Mouse (Mus musculus): ENCODE results near the gene Atg101. TPM values are rescaled to one million over a fixed set of nuclear protein-coding genes. Genes with fewer than 3 reads are reported as not detected.

The Atg101 gene
- total RNA-seq, 4 experiments from 2014 or later: 28.6 to 35.4 (median 31.8) TPM

DNA sequence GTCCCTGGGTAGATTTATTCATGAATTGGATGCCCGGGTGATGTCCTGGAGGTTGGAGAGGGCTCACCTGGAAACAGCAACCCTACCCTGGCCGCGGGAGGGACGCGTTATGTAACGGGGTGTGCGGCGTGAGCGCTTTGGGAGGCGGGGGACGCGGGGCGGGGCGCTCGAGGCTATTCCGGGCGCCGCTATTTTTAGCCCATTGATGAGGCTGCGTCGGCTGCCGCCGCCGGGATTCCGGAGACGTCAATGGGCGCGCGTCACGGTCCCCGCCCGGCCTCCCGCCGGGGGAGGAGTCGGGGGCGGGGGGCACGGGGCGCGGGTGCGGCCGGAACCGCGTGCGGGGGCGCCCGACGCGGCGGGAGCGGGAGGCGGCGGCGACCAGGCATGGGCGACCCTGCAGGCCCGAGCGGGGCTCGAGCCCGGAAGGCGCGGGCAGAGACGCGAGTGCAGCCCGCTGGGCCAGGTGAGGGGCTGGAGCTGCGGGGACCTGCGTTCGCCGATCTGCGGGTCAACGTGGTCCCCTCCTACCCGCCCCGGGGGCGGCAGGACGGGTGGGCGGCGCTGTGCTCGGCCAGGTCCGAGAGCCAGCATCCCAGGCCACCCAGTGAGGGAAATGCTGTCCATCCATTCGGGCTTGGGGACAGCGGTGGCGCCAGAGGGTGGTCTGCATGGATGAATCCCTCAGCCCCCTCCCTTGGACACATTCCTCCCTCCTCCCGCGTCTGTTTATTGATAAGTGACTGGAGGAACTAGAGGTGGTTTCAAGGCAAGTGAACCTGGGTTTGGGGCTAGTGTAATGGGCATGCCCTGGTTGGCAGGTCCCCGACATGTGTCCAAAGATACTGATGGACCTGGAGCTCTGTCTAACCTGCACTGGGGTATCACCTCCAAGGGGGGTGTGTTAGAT lies 29.9 kb upstream of the Atg101 start, which contains the start of gene Nr4a1:
Nr4a1 (plus strand) TSS at position 384 of the 910 bp plus-strand sequence.
- DNase-seq (ENCODE audit: low spot score in 2 of 2): peak; percentile 85 to 89

DNA sequence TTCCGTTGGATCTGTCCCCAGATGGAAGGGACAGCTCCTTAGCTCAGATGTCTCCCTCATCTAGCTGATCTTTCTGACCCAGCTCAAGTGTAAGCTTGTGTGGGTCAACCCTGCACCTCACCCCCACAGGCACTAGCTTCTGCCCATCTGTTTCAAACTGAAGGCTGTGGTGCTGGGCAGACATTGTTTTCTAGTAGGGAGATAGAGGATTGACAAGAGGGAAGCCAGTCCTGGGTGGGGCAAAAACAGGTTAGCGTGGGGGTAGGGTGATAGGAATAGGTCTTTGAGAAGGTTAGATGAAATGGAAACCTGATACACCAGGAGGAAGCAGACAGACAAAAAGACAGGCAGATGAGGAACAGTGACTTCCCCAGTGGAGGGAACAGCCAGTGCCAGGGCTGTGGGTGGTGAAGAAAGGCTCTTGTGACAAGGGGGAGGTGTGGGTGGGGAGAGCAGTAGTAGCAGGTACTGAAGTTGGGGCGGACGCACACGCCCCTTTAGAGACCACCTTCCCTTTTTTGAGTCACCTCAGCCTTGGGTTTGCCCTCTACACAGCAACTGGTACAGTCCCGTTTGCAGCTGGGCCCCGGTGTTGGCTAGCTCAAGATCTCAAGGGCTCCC lies 28.1 kb upstream of the Atg101 start:
- DNase-seq (ENCODE audit: low spot score in 2 of 2): no peak

DNA sequence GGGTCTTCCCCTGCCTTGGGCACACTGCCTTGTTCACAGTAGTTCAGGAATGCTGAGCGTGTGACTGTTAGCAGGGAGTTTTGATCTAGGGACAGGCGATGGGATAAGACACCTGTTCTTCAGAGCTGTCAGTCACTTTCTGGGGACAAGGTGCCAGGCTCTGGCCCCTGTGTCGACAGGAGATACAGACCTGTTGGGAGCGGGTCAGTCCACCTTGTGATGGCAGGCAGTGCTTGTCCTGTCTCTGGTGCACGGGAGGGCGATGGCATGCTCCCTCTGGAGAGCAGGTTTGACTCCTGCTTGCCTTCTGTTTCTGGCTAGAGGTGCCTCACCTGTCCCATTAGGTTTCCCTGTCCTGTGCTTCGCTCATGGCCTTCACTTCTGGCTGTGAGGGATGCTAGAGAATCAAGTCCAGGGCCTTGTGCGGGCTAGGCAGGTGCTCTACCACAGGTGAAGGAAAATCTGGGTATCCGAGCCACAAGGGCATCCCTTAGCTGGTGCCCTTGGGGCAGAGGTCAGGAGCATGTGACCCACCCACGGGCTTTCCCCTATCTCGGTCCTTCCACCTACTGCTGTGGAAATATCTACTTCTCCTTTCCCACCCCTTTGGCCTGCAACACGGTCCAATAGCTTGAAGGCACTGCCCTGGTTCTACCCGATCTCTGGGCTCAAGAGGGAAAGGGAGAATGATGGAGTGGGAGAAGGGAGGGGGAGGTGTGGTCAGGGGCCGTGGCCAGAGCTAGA lies 27.4 kb upstream of the Atg101 start:
- DNase-seq (ENCODE audit: low spot score in 2 of 2): no peak

DNA sequence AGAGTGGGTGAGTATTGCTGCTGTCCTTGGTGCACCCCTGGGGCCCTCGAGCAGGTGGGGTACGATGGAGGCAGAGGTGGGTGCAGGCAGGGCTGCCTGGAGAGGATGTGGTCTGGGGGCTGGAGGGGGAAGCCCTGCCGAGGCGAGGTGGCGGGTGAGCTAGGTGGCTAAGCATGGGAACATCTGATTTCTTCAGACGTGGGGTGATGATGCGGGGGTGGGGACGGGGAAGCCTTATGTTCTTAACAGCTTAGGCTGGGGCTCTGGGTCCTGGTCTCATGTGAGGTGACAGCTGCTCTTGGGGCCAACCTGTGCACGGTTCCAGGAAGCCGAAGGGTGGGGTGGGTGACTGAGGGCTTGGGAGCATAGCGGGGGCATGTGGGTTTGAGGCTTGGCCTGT lies 25.7 kb upstream of the Atg101 start:
- DNase-seq (ENCODE audit: low spot score in 2 of 2): no peak

DNA sequence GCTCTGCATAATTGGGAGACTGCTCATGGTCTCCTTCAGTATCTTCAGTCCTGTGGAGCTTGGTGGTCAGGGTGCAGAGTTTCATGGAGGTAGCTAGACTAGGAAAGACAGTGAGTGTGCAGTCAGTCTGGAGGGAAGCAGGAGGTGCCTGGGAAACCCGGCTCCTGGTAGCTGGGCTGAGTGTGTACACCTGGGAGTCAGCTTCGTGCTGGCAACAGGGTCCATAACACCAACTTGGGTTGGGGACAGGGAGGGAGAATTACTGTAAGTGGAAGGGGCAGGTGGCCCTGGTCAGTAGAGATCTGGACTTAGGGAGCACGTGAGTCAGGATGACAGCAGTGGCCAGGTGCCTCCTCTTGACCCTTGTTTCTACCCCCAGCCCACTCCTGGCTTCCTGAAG lies 24.1 kb upstream of the Atg101 start:
- no peak for DNase-seq (ENCODE audit: low spot score in 2 of 2)

DNA sequence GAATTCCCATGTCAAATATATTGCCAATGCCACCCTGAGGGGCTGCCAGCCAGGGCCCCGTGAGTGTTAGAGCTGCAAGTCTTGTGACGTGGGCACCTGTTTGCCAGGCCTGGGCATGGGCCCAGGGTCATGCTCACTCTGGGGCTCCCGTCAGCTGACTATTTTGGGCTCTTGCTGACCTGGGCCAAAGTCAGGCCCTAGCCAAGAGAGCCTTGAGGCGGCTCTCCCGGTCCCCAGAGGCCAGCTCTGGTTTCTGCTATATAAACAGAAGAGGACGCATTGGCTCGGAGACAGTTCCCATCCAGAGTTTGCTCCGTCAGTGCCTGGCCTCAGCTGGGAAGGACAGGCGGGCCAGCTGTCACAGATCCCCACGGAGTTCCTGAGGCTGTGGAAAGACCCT lies 23.7 kb upstream of the Atg101 start:
- DNase-seq (ENCODE audit: low spot score in 2 of 2): peak; percentile 92 to 97

DNA sequence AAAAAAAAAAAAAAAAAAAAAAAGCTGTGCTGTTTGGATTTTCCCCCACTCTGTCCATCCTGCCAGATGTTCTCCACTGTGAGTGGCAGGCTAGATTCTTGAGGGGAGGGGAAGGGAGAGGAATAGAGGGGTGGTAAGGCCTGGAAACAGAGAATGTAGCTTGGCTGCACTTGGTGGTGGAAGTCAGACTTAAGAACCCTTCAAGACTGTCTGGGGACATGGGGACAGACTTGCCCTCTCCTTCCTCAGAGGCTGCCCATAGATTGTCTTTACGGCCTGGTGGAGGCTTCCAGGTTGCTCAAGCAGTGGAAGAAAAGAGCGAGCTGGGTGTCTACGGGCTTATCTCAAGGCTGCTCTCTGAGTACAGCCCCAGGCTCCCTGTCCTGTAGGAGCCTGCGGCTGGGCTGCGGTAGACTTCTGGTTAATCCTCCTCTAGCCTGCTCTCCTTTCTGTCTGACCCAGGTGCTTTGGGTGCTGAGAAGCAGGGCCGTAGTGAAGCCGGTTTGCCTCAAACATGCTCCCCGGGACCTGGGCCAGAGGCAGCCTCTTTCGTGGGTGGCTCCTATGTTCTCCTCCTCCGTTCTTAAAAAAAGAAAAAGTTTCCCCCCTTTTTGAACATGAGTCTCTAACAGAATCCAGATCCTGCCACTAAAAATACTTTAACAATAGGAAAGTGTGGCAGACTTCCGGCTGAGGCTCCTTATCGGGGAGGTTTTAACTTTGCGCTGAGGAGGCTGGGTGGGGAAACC lies 23.0 kb upstream of the Atg101 start:
- DNase-seq (ENCODE audit: low spot score in 2 of 2): no peak

DNA sequence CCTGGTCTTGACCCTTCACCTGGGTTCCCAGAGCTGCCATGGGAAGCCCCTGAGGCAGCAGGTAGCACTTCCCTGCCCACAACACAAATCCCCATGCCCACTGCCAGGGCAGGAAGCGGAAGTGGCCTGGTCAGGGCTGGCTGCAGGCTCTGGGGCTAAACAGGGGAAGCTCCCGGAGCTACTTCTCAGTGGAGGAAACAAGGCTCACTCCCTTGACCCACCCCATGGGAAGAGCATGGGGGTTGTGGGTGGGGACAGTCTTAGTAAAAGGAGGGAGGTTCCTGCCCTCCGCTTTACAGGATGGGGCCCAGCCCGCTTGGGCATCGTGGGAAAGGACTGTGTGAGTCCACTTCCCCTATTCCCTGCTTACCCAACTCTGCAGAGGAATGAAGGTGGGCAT lies 21.6 kb upstream of the Atg101 start:
- no peak for DNase-seq (ENCODE audit: low spot score in 2 of 2)

DNA sequence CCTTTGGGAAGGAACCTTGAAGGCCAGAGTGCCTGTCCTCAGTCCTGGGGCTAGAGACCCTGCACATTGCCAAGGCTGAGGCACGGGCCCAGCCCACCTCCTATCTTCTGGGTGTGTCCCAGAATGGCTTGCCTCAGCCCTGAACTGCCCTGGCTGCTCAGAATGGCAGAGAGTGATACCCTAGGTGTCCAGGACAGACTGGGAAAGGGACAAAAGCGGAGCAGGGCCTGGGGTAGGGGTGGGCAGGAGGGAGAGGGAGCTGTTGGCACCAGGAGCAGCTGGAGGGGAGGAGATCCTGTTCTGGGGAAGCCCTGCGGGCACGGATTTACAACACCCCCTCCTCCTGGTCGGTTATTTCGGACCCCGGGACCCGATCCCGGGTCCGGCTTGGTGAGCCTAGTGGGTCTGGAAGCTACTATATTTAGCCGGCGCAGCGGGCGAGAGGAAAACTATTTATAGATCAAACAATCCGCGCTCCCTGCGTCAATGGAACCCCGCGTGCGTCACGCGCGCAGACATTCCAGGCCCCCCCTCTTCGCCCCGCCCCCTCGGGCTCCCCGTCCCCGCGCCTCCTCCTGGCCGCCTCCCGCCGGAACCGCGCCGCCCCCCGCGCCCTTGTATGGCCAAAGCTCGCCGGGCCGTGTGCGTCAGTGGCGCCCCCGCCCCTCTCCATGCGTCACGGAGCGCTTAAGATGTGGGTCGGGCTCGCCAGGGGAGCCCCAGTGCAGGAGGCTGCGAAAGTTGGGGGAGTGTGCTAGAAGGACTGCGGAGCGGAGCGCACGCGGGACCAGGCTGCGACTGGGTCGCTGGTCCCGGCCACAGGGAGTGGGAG lies 17.7 kb upstream of the Atg101 start:
- DNase-seq (ENCODE audit: low spot score in 2 of 2): peak; percentile 95

DNA sequence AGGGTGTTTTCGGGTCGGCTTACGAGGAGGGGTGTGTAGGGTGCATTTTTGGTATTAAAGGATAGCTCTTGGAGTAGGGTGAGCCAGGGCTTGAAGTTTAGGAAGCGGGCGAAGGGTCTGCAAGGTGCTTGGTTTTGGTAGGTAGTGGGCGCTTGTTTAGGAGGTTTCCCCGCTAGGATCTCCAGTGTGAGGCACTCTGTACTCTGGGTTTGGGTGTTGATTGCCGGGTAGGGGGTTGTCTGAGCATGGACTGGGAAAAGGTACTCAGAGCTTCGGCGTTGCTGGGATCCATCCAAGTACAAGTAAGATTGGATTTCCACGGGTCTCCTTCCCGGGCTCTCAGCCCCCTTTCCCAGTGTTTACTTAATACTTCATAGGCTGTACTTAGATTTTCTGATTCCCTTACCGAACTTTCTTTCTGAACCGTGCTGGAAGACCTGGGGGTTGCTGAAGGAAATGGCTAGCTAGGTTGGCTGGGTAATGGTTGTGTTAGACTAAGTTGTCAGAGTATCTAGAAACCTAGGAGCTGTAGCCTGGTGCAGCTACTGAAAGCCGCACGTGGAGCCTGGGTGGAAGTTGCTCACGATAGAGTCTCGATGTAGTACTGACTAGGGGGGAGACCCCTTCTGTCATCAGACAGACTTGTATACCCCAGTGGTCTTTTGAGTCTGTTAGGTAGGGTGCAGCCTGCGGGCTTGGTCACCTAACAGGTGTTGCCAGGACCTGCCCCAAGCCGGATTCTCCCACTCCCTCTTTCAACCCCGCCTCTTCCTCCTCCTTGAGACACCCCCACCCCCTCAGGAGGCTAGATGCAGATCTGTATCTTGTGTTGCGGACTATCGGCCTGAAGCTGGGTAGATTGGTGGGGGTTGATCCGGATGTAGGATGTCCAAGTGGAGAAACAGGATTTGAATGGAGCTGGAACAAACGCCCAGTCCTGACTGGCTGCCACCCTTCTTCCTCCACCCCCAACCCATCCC lies 16.7 kb upstream of the Atg101 start:
- DNase-seq (ENCODE audit: low spot score in 2 of 2): no peak

DNA sequence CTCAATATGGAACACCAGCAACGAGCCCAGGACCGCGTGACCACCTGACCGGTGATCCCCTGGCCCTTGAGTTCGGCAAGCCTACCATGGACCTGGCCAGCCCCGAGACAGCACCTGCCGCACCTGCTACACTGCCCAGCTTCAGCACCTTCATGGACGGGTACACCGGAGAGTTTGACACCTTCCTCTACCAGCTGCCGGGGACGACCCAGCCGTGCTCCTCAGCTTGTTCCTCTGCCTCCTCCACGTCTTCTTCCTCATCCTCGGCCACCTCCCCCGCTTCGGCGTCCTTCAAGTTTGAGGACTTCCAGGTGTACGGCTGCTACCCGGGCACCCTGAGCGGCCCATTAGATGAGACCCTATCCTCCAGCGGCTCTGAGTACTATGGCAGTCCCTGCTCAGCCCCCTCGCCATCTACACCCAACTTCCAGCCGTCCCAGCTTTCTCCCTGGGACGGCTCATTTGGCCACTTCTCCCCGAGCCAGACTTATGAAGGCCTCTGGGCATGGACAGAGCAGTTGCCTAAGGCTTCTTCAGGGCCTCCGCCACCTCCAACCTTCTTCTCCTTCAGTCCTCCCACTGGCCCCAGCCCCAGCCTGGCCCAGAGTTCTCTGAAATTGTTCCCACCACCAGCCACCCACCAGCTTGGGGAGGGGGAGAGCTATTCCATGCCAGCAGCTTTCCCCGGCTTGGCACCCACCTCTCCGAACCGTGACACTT lies 13.8 kb upstream of the Atg101 start:
- no peak for DNase-seq (ENCODE audit: low spot score in 2 of 2)

DNA sequence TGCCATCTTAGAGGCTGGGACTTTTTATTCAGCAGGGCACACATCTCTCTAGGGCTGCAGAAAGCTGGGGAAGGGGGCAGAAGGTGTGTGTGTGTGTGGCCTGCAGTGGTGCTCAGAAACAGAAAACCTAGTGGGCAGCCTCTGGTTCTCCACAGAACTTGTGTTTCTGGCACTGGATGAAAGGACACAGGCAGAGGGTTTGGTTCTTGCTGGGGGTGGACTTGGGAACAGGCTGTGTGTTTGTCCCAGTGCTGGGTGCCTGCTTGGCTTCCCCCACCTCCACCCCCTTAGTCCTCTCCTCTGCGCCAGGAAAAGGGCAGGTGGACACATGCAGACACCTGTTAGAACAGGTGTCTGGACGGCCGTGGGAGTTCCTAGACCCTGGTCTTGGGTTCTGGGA lies 13.0 kb upstream of the Atg101 start:
- no peak for DNase-seq (ENCODE audit: low spot score in 2 of 2)

DNA sequence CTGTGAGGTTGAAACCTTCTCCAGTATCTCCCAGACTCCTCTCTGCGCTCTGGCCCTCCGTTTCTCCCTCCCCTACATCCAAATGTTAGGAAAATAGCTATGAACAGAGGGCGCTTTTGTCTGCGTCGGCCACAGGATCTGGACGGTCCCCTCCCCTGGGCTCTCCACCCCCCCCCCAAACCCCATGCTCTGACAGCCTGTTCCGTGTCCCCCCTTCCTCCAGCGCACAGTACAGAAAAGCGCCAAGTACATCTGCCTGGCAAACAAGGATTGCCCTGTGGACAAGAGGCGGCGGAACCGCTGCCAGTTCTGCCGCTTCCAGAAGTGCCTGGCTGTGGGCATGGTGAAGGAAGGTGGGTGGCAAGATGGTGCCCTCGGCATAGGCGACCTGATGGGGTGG lies 12.6 kb upstream of the Atg101 start:
- DNase-seq (ENCODE audit: low spot score in 2 of 2): no peak

DNA sequence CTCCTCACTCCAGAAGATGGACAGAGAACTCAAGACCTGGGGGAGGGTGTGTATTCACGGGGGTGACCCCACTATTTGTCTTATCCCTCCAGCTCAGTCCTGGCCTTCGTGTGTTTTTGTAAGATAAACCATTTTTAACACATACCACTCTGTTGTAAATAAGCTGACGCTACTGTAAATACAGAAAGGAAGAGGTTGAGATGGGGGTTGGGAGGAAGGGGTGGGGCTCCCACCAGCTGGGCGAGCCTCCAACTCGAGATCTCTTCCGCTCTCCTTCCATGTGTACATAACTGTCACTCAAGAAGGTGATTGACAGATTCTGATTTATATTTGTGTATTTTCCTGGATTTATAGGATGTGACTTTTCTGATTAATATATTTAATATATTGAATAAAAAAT lies 9.7 kb upstream of the Atg101 start:
- DNase-seq (ENCODE audit: low spot score in 2 of 2): no peak

DNA sequence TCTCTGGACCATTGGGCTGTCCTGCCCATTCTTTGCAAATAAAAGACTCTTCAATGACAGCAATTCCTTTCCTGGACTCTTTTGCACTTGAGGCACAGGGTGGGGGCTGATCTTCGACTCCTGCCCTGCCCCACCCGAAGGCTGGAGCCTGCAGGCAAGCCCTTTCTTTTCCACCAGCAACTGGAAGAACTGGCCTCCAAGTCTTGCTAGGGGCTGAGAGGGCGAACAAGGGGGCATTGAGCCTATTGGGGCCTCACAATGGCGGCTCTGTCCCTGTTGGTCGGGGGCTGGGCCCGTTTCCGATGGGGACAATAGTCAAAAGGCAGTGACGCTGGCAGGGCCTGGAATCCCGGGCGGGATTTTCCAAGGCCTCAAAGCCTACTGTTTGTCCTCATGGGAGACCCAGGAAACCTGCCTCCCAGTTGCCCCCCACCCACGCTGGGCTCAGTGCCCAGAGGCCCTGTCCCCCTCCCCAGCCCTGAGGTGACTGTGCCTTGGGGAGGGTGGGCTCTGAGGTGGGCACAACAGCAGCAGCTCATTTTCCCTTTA lies 6.6 kb upstream of the Atg101 start:
- no peak for DNase-seq (ENCODE audit: low spot score in 2 of 2)

DNA sequence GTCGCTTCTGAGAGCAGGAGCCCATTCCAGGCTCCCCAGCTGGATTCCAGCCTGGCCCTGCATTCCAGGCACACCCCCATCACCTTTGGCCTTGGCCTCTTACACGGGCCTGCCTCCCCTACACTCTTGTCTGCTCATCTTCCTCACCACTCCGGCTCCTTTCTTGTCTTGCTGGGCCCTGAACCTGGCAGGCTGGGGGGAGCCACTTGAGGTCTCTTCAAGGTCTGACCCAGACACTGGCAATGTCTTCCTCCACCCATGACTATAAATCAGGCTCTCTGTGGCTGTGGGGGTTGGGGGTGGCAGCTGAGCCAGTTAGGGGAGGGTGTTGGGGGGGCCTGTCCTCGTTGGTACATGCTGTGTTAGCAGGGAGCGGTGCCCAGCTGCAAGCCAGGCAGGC lies 5.5 kb upstream of the Atg101 start:
- DNase-seq (ENCODE audit: low spot score in 2 of 2): peak; percentile 43 to 68

DNA sequence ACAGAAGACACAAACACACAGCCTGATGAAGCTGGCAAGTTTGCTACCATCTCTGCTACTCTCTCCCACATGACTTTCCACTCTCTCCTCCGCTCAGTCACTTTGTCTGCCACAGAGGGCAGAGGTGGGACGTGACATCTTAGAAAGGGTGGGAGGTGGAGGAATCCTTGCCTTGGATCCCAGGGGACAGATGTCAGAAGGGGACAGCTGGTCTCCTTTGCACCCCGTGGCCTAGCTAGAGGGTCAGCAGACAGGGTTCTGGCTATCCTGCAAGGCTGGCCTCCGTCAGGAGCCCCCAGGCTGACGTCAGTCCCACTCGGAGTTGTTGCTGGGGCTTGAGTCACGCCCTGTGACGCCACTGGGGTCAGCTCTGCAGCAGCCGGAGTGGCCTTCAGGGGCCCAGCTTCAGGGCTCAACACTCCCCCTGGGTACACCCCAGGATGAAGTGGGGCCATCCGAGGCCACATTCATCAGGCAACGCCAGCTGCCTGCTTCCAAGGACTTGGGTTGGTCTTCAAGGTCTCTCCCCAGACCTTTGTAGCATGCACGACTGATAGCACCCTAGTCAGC lies 4.6 kb upstream of the Atg101 start:
- DNase-seq (ENCODE audit: low spot score in 2 of 2): no peak

DNA sequence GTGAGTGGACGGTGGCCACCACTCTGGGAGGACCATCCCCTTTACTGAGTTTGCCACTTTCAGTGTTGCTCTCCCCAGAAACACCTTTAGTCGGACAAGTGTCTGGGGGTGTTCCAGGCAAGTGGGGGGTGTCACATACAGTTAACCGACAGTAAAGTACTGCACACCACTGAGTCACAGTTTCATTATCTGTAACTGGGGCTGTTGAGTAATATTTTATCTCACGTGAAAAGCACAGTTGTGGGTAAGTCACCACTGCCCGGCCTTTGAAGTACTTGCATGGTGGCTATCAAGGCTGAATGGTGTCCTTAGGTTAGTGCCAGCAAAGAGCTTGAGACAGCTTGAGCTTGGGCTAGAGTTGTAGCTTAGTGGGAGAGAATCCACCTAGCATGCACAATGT lies 1.6 kb upstream of the Atg101 start:
- DNase-seq (ENCODE audit: low spot score in 2 of 2): no peak
